Mouse (Mus musculus) urinary bladder, postnatal 36 days (tissue): ENCODE measurements around the gene Usp32.
A peak's percentile ranks its signal among the peaks of the same experiment; 100 is the strongest.

Experiments
- DNase-seq, 2 experiments: peaks; one replicate each; pipeline ENCODE4 v3.0.0; 2022; ENCODE audit warnings: low spot score in 2 of 2, mixed read lengths in 1 of 2

Gene Usp32

GRCm38 (mm10) chr11:84979351-84979750 lies 160.6 kb downstream of the Usp32 start:
- DNase-seq, result no peak

GRCm38 (mm10) chr11:84978113-84978512 lies 161.8 kb downstream of the Usp32 start:
- DNase-seq, result no peak

- no peak for DNase-seq
These were observed 162.5 kb downstream of the Usp32 start for GRCm38 (mm10) chr11:84977385-84977952.

- no peak for DNase-seq
These were observed 163.3 kb downstream of the Usp32 start for GRCm38 (mm10) chr11:84976706-84977105.

- DNase-seq, result no peak
These were observed 165.4 kb downstream of the Usp32 start for GRCm38 (mm10) chr11:84974582-84974981.

- DNase-seq, result no peak
These were observed 166.3 kb downstream of the Usp32 start for GRCm38 (mm10) chr11:84973661-84974060.

- no peak for DNase-seq
These were observed 167.9 kb downstream of the Usp32 start for GRCm38 (mm10) chr11:84972067-84972466.

- peak in 1 of 2 experiments; percentile 47 for DNase-seq
These were observed 171.2 kb downstream of the Usp32 start for GRCm38 (mm10) chr11:84968775-84969174.

GRCm38 (mm10) chr11:84968309-84968708 lies 171.7 kb downstream of the Usp32 start:
- DNase-seq, result no peak

- no peak for DNase-seq
These were observed 172.8 kb downstream of the Usp32 start for GRCm38 (mm10) chr11:84967113-84967512.

GRCm38 (mm10) chr11:84966696-84967095 lies 173.3 kb downstream of the Usp32 start:
- no peak for DNase-seq

GRCm38 (mm10) chr11:84963556-84963955 lies 176.4 kb downstream of the Usp32 start:
- DNase-seq, result no peak

- no peak for DNase-seq
These were observed 177.4 kb downstream of the Usp32 start for GRCm38 (mm10) chr11:84962536-84962935.

GRCm38 (mm10) chr11:84961571-84961970 lies 178.4 kb downstream of the Usp32 start:
- DNase-seq, result no peak

- DNase-seq, result no peak
These were observed 179.2 kb downstream of the Usp32 start for GRCm38 (mm10) chr11:84960780-84961179.

- no peak for DNase-seq
These were observed 179.7 kb downstream of the Usp32 start for GRCm38 (mm10) chr11:84960291-84960690.

- DNase-seq, result peak in 1 of 2 experiments; percentile 45
These were observed 180.2 kb downstream of the Usp32 start for GRCm38 (mm10) chr11:84959701-84960181.

GRCm38 (mm10) chr11:84959181-84959580 lies 180.8 kb downstream of the Usp32 start:
- DNase-seq, result no peak

GRCm38 (mm10) chr11:84958271-84958630 lies 181.7 kb downstream of the Usp32 start:
- no peak for DNase-seq

- DNase-seq, result no peak
These were observed 182.2 kb downstream of the Usp32 start, which contains the start of gene Car4 for GRCm38 (mm10) chr11:84957591-84958270. Gene Car4, plus strand, starts transcription at chr11:84957786.

GRCm38 (mm10) chr11:84957171-84957570 lies 182.8 kb downstream of the Usp32 start:
- no peak for DNase-seq

GRCm38 (mm10) chr11:84956400-84956799 lies 183.6 kb downstream of the Usp32 start:
- no peak for DNase-seq

- no peak for DNase-seq
These were observed 187.3 kb downstream of the Usp32 start for GRCm38 (mm10) chr11:84952611-84953010.
